Mouse (Mus musculus): ENCODE data around the gene Brd1.
"Not testable (repeated sequence)": the region's sequence is repeated elsewhere in the genome, so short reads cannot be mapped to it uniquely, and the experiment has no call there.

DNA sequence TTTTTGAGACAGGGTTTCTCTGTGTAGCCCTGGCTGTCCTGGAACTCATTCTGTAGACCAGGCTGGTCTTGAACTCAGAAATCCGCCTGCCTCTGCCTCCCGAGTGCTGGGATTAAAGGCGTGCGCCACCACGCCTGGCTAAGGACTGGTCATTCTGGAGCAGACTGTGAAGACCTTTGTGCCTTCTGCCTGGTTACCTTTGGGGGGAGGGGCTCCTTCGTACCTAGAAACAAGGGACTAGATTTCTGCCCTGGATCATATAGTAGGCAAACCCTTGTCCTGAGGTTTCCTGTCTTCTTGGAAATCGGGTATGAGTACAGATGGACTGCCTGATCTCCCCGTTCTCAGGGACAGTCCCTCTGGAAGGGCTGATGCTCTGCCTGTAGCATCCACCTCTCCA lies 15.6 kb upstream of the Brd1 start:
- TF ChIP-seq CTCF, EP300 (IDR thresholded peaks at IDR 0.05; ENCODE audit: low read depth): not testable (repeated sequence)

Measured in liver, postnatal 0 days (tissue).